Mouse (Mus musculus): ENCODE results near the gene Ect2l.

The Ect2l gene

GRCm38 (mm10) chr10:18210726-18211125 lies at the start of gene Ect2l:
Ect2l (minus strand) TSS chr10:18210890.
- DNase-seq (ENCODE audit: low spot score) = peak; percentile 16

GRCm38 (mm10) chr10:18251345-18251744 lies 40.7 kb upstream of the Ect2l start:
- DNase-seq (ENCODE audit: low spot score) = no peak

- no peak for DNase-seq (ENCODE audit: low spot score)
These were observed 32.9 kb upstream of the Ect2l start for GRCm38 (mm10) chr10:18243614-18244013.

- no peak for DNase-seq (ENCODE audit: low spot score)
These were observed 26.5 kb upstream of the Ect2l start for GRCm38 (mm10) chr10:18237191-18237590.

GRCm38 (mm10) chr10:18236328-18236927 lies 25.7 kb upstream of the Ect2l start:
- peak; percentile 20 for DNase-seq (ENCODE audit: low spot score)

GRCm38 (mm10) chr10:18235402-18235747 lies 24.7 kb upstream of the Ect2l start:
- no peak for DNase-seq (ENCODE audit: low spot score)

GRCm38 (mm10) chr10:18234560-18235401 lies 24.1 kb upstream of the Ect2l start, which contains the start of gene Ccdc28a:
Ccdc28a (minus strand) TSS chr10:18234998.
- DNase-seq (ENCODE audit: low spot score) = peak; percentile 95

- peak; percentile 12 for DNase-seq (ENCODE audit: low spot score)
These were observed 23.2 kb upstream of the Ect2l start for GRCm38 (mm10) chr10:18233891-18234290.

GRCm38 (mm10) chr10:18224386-18224785 lies 13.7 kb upstream of the Ect2l start:
- no peak for DNase-seq (ENCODE audit: low spot score)

GRCm38 (mm10) chr10:18219351-18219750 lies 8.7 kb upstream of the Ect2l start:
- DNase-seq (ENCODE audit: low spot score) = no peak

- no peak for DNase-seq (ENCODE audit: low spot score)
These were observed 3.4 kb upstream of the Ect2l start for GRCm38 (mm10) chr10:18214124-18214523.

- no peak for DNase-seq (ENCODE audit: low spot score)
These were observed 2.7 kb upstream of the Ect2l start for GRCm38 (mm10) chr10:18213373-18213772.

- DNase-seq (ENCODE audit: low spot score) = no peak
These were observed 571 bp downstream of the Ect2l start for GRCm38 (mm10) chr10:18210119-18210518.

- DNase-seq (ENCODE audit: low spot score) = peak; percentile 7
These were observed 6.6 kb downstream of the Ect2l start for GRCm38 (mm10) chr10:18204067-18204466.

GRCm38 (mm10) chr10:18202401-18202800 lies 8.3 kb downstream of the Ect2l start:
- no peak for DNase-seq (ENCODE audit: low spot score)

GRCm38 (mm10) chr10:18200656-18201055 lies 10.0 kb downstream of the Ect2l start:
- no peak for DNase-seq (ENCODE audit: low spot score)

GRCm38 (mm10) chr10:18199919-18200318 lies 10.8 kb downstream of the Ect2l start:
- DNase-seq (ENCODE audit: low spot score) = no peak

- no peak for DNase-seq (ENCODE audit: low spot score)
These were observed 12.2 kb downstream of the Ect2l start for GRCm38 (mm10) chr10:18198286-18199015.

- peak; percentile 93 for DNase-seq (ENCODE audit: low spot score)
These were observed 13.3 kb downstream of the Ect2l start for GRCm38 (mm10) chr10:18197206-18197979.

- DNase-seq (ENCODE audit: low spot score) = no peak
These were observed 16.0 kb downstream of the Ect2l start for GRCm38 (mm10) chr10:18194737-18195141.

- no peak for DNase-seq (ENCODE audit: low spot score)
These were observed 16.5 kb downstream of the Ect2l start for GRCm38 (mm10) chr10:18194156-18194555.

GRCm38 (mm10) chr10:18193221-18193620 lies 17.5 kb downstream of the Ect2l start:
- DNase-seq (ENCODE audit: low spot score) = no peak

Measured in retina, embryonic 14.5 days (tissue).